Mouse (Mus musculus): ENCODE data around the gene Aup1. TPM values are rescaled to one million over a fixed set of nuclear protein-coding genes. Genes with fewer than 3 reads are reported as not detected.
A peak's percentile ranks its signal among the peaks of the same experiment; 100 is the strongest.

Gene Aup1
- total RNA-seq, 2 experiments from 2014 or later: 212 to 242 TPM

GRCm38 (mm10) chr6:83098411-83098810 lies 44.1 kb downstream of the Aup1 start:
- no peak for ATAC-seq (replicated peaks; ENCODE audit: low FRiP score, poor library complexity, severe bottlenecking)

DNA sequence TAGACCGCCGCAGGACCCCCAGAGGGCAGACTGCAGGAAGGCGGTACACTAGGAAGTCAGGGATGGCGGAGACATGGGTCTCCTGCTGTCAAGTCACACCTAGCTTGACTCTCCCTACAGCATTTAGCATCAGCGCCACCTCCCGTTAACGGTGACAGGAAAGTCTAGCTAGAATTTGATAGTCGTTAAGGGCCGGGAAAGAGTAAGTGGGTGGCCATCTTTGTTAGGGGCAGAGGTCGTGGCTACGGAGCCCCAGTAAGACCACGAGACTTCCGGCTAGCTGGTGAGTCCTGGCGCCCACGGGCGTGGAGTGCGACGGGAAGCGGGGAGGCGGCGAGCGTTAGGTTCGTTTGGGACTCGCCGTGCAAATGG lies 47.0 kb downstream of the Aup1 start, which contains the start of the genes Ccdc142 and Gm42688:
Ccdc142 (plus strand) TSS at position 286 of the 372 bp plus-strand sequence.
Gm42688 (plus strand) TSS at position 302 of the 372 bp plus-strand sequence.
- peak; percentile 90 for ATAC-seq (replicated peaks; ENCODE audit: low FRiP score, poor library complexity, severe bottlenecking)

DNA sequence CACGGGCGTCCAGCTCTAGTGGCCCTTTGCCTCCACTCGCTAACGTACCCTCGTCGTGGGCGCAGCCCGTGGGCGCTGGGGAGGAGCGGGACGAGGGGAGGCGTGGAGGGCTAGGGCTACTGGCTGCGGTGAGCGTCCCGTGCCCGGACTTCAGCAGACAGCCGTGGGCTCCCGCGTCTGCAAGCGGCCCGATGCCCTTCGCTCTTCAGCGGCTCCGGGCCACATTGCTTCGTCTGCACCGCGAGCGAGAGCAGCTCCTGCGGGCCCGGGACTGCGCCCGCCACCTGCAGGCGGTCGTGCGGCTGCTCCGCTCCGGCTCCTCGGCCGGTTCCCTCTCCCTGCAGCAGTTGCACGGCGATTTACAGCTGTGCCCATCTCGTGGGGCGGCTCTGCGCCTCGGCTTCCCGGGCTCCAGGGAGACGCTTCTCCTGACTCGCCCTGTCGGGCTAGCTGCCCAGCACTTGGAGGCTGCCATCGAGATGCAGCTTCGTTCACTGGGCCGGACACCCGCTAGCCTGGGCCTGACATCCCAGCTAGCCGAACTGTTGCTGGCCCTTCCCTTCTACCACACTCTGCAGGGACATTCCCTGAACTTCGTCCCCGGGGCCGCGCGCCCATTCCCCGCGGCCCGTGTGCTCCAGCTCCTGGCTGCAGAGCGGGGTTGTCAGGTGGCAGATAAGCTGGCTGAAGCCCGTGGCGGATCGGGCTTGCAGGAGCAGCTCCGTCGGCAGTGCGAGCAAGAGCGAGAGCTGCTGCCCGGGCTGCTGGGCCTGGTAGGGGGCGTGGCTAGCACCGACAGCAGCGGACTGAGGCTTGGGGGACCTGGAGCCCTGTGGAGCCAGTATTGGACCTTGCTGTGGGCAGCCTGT lies 47.6 kb downstream of the Aup1 start:
- peak; percentile 83 for ATAC-seq (replicated peaks; ENCODE audit: low FRiP score, poor library complexity, severe bottlenecking)

DNA sequence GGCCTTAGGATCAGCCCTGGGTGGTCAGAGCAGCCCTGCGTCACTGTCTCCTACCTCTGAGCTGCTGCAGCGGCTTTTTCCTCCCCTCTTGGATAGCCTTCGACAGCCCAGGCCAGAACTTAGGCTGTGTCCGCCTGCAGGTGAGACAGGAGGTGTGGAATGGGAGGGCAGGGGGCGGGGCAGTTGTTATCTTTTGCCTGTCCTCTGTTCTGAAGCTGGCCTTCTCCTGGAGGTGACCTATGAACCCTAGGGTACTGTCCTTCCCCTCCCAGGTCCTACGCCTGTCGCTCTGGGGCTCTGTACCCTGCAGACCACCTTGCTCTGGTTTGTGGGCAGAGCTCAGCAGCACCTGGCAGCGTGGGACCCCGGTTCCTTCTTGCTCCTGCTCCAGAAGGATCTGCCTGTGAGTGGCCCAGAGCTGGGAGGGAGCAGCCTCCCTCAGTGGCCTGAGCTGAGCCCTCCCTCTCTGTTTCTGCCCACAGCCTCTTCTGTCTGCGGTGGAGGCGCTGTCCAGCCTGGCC lies 48.9 kb downstream of the Aup1 start:
- no peak for ATAC-seq (replicated peaks; ENCODE audit: low FRiP score, poor library complexity, severe bottlenecking)

- no peak for ATAC-seq (replicated peaks; ENCODE audit: low FRiP score, poor library complexity, severe bottlenecking)
These were observed 49.8 kb downstream of the Aup1 start for GRCm38 (mm10) chr6:83104158-83104557.

Other genes starting within 250 kb of the Aup1 start
- gene Sema4f, start 114.8 kb upstream of the Aup1 start, total RNA-seq (2015; ENCODE audit: low replicate concordance): not detected in 2 replicates
- not detected in 2 replicates for gene Sema4f, start 114.8 kb upstream of the Aup1 start, total RNA-seq (2017; ENCODE audit: low replicate concordance)
- 2.7 and 25.6 TPM in 2 replicates for gene M1ap, start 107.6 kb upstream of the Aup1 start, total RNA-seq (2015; ENCODE audit: low replicate concordance)
- 8.2 and 16.6 TPM in 2 replicates for gene M1ap, start 107.6 kb upstream of the Aup1 start, total RNA-seq (2017; ENCODE audit: low replicate concordance)
- 11.3 and 19.4 TPM in 2 replicates for gene Dok1, start 21.1 kb upstream of the Aup1 start, total RNA-seq (2015; ENCODE audit: low replicate concordance)
- 23.9 and 24.7 TPM in 2 replicates for gene Dok1, start 21.1 kb upstream of the Aup1 start, total RNA-seq (2017; ENCODE audit: low replicate concordance)
- gene Loxl3, start 20.3 kb upstream of the Aup1 start, total RNA-seq (2015; ENCODE audit: low replicate concordance): 1.5 and 2.9 TPM in 2 replicates
- gene Loxl3, start 20.3 kb upstream of the Aup1 start, total RNA-seq (2017; ENCODE audit: low replicate concordance): 3.2 and 3.6 TPM in 2 replicates
- gene Htra2, start 752 bp downstream of the Aup1 start, total RNA-seq (2015; ENCODE audit: low replicate concordance): 69.4 and 97.8 TPM in 2 replicates
- 41.9 and 57.7 TPM in 2 replicates for gene Htra2, start 752 bp downstream of the Aup1 start, total RNA-seq (2017; ENCODE audit: low replicate concordance)
- 1.7 and 3.5 TPM in 2 replicates for gene Dqx1, start 3.3 kb downstream of the Aup1 start, total RNA-seq (2015; ENCODE audit: low replicate concordance)
- 4.2 and 6.7 TPM in 2 replicates for gene Dqx1, start 3.3 kb downstream of the Aup1 start, total RNA-seq (2017; ENCODE audit: low replicate concordance)
- not detected in 2 replicates for gene Tlx2, start 15.8 kb downstream of the Aup1 start, total RNA-seq (2015; ENCODE audit: low replicate concordance)
- gene Tlx2, start 15.8 kb downstream of the Aup1 start, total RNA-seq (2017; ENCODE audit: low replicate concordance): not detected in 2 replicates
- gene Pcgf1, start 23.3 kb downstream of the Aup1 start, total RNA-seq (2015; ENCODE audit: low replicate concordance): 19.8 and 29.7 TPM in 2 replicates
- gene Pcgf1, start 23.3 kb downstream of the Aup1 start, total RNA-seq (2017; ENCODE audit: low replicate concordance): 11.0 and 18.1 TPM in 2 replicates
- not detected in 2 replicates for gene Lbx2, start 31.8 kb downstream of the Aup1 start, total RNA-seq (2015; ENCODE audit: low replicate concordance)
- not detected in 2 replicates for gene Lbx2, start 31.8 kb downstream of the Aup1 start, total RNA-seq (2017; ENCODE audit: low replicate concordance)
- not detected in 2 replicates for gene Ccdc142, start 47.1 kb downstream of the Aup1 start, total RNA-seq (2015; ENCODE audit: low replicate concordance)
- 0.98 TPM in 1 of 2 replicates, not detected in the other for gene Ccdc142, start 47.1 kb downstream of the Aup1 start, total RNA-seq (2017; ENCODE audit: low replicate concordance)
- gene Gm42688, start 47.1 kb downstream of the Aup1 start, total RNA-seq (2015; ENCODE audit: low replicate concordance): 0.19 TPM in 1 of 2 replicates, not detected in the other
- 0.94 TPM in 1 of 2 replicates, not detected in the other for gene Gm42688, start 47.1 kb downstream of the Aup1 start, total RNA-seq (2017; ENCODE audit: low replicate concordance)
- 21.7 and 33.9 TPM in 2 replicates for gene Mrpl53, start 54.5 kb downstream of the Aup1 start, total RNA-seq (2015; ENCODE audit: low replicate concordance)
- gene Mrpl53, start 54.5 kb downstream of the Aup1 start, total RNA-seq (2017; ENCODE audit: low replicate concordance): 6.6 and 14.8 TPM in 2 replicates
- gene Mogs, start 61.0 kb downstream of the Aup1 start, total RNA-seq (2015; ENCODE audit: low replicate concordance): 5.8 and 11.3 TPM in 2 replicates
- gene Mogs, start 61.0 kb downstream of the Aup1 start, total RNA-seq (2017; ENCODE audit: low replicate concordance): 13.8 and 18.5 TPM in 2 replicates
- gene Wbp1, start 67.0 kb downstream of the Aup1 start, total RNA-seq (2015; ENCODE audit: low replicate concordance): 7.1 and 18.8 TPM in 2 replicates
- gene Wbp1, start 67.0 kb downstream of the Aup1 start, total RNA-seq (2017; ENCODE audit: low replicate concordance): 18.3 and 42.2 TPM in 2 replicates
- 0.77 and 5.2 TPM in 2 replicates for gene Ino80b, start 70.9 kb downstream of the Aup1 start, total RNA-seq (2015; ENCODE audit: low replicate concordance)
- 19.2 and 25.0 TPM in 2 replicates for gene Ino80b, start 70.9 kb downstream of the Aup1 start, total RNA-seq (2017; ENCODE audit: low replicate concordance)
- 0.63 TPM in 1 of 2 replicates, not detected in the other for gene Rtkn, start 80.9 kb downstream of the Aup1 start, total RNA-seq (2015; ENCODE audit: low replicate concordance)
- gene Rtkn, start 80.9 kb downstream of the Aup1 start, total RNA-seq (2017; ENCODE audit: low replicate concordance): not detected in 2 replicates
- not detected in 2 replicates for gene Wdr54, start 101.9 kb downstream of the Aup1 start, total RNA-seq (2015; ENCODE audit: low replicate concordance)
- 0.28 TPM in 1 of 2 replicates, not detected in the other for gene Wdr54, start 101.9 kb downstream of the Aup1 start, total RNA-seq (2017; ENCODE audit: low replicate concordance)
- gene 1700003E16Rik, start 101.9 kb downstream of the Aup1 start, total RNA-seq (2015; ENCODE audit: low replicate concordance): not detected in 2 replicates
- not detected in 2 replicates for gene 1700003E16Rik, start 101.9 kb downstream of the Aup1 start, total RNA-seq (2017; ENCODE audit: low replicate concordance)
- gene Dctn1, start 111.4 kb downstream of the Aup1 start, total RNA-seq (2015; ENCODE audit: low replicate concordance): 21.7 and 21.9 TPM in 2 replicates
- gene Dctn1, start 111.4 kb downstream of the Aup1 start, total RNA-seq (2017; ENCODE audit: low replicate concordance): 18.0 and 25.9 TPM in 2 replicates
- 1.0 and 1.2 TPM in 2 replicates for gene Slc4a5, start 165.3 kb downstream of the Aup1 start, total RNA-seq (2015; ENCODE audit: low replicate concordance)
- gene Slc4a5, start 165.3 kb downstream of the Aup1 start, total RNA-seq (2017; ENCODE audit: low replicate concordance): 0.28 and 0.43 TPM in 2 replicates

Data from erythroblast, adult 5-6 weeks (primary cell).